Mouse (Mus musculus): ENCODE data around the gene St14.

DNA sequence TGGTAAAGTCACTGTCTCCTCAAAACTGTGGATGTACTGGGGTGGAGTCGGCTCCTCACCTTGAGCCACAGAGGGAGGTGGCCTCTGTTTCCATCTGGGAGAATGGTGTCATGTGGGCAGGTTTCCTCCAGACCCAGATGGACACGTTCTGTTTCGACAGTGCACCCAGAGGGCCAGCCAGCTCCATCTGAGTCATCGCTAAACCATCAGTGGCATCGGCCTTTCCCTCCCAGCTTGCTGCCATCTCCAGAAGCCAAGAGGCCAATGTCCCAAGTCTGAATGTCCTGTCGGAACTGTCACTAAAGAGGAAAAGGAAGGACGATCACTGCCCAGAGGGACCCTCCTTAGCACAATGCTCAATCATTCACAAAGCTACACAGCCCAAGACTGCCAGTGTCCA, 5.6 kb downstream of the St14 start:
- TF ChIP-seq E2F4 (IDR thresholded peaks at IDR 0.05; ENCODE audit: insufficient read depth) (no peak), POLR2A (IDR thresholded peaks at IDR 0.05; ENCODE audit: insufficient read length, low read depth) (no peak), POLR2AphosphoS2 (IDR thresholded peaks at IDR 0.05; ENCODE audit: insufficient read length, low read depth) (no peak), MAX (IDR thresholded peaks at IDR 0.05; ENCODE audit: low read depth) (no peak), TCF3 (IDR thresholded peaks at IDR 0.05; ENCODE audit: insufficient read length, low read depth) (no peak), USF1 (IDR thresholded peaks at IDR 0.05; ENCODE audit: low read depth) (no peak), MYOG (IDR thresholded peaks at IDR 0.05; ENCODE audit: control insufficient read depth in 1 of 3, insufficient read depth in 1 of 3, insufficient read length in 2 of 3, low read depth in 2 of 3) (no peak), REST (IDR thresholded peaks at IDR 0.05; ENCODE audit: insufficient read depth, insufficient read length) (no peak), CEBPB (IDR thresholded peaks at IDR 0.05; ENCODE audit: insufficient read depth, poor library complexity, severe bottlenecking) (no peak)
